Mouse (Mus musculus) heart, adult 2 months (tissue): ENCODE measurements at regions not wholly inside any gene's neighbourhood (a gene's known extent, or its start where the extent isn't known, plus 50 kb on each side); places are given as distances from the start of the nearest gene placed in this dataset.
A peak's percentile ranks its signal among the peaks of the same experiment; 100 is the strongest.

ENCODE experiments used
- CTCF ChIP-seq: fragments of 200-600 bp; IDR thresholded peaks from 2 replicates; pipeline ENCODE4 v1.8.1; 2022; ENCODE audit warnings: antibody characterized with exemption, mild to moderate bottlenecking, moderate library complexity
- EP300 ChIP-seq: fragments of 200-500 bp; IDR thresholded peaks from 2 replicates; pipeline ENCODE4 v1.6.1; 2011; ENCODE audit warnings: low read depth, low read length, control low read depth; ENCODE audit not compliant: insufficient read depth
- POLR2A ChIP-seq: fragments of 200-500 bp; IDR thresholded peaks from 2 replicates; pipeline ENCODE4 v1.6.1; 2011; ENCODE audit warnings: mild to moderate bottlenecking, low read depth, low read length, control low read depth; ENCODE audit not compliant: insufficient read depth

- no peak for TF ChIP-seq EP300
- TF ChIP-seq CTCF: no peak
- TF ChIP-seq POLR2A: peak; percentile 38; the same call in 1 of the 2 replicates
These were observed 154.9 kb upstream of the Klf14 start for GRCm38 (mm10) chr6:31113558-31114326.
